Mouse (Mus musculus): ENCODE measurements around the gene Pde2a. TPM values are rescaled to one million over a fixed set of nuclear protein-coding genes. Genes with fewer than 3 reads are reported as not detected.

The Pde2a gene
- polyA plus RNA-seq, 1 experiment from 2014 or later = 4.0 TPM

DNA sequence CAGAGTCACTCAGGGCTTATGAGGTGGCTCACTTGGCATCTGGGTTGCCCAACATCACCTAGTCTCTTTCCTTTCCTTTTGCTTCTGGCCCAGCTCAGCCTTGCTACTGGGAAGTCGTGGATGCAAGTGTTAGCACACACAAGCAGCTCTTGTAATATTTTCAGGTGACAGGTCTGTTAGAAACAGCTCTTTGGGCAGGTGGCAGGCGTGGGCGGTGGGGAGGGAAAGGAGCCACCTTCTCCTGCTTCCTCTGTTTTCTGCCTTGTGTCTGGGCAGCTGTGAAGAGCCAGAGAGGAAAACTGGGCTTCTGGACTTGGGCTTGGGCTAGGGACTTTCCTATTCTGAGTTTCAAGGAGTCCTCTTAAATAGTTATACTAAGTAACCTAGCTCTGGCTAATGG is 54.5 kb downstream of the Pde2a start:
- no peak overlapping the region for H3K27ac ChIP-seq
- H3K9me3 ChIP-seq (replicated peaks) = no peaks in the 10 kb centered on the region
- no peak overlapping the region for H3K4me3 ChIP-seq (replicated peaks)
- H3K9ac ChIP-seq = no peak overlapping the region
- DNase-seq = no peak
- WGBS (ENCODE audit: insufficient replicate concordance) = 50% methylated on average over 3 of the region's 3 CpGs
- H3K4me1 ChIP-seq (replicated peaks) = no peaks in the 10 kb centered on the region
- no peaks in the 10 kb centered on the region for H3K27me3 ChIP-seq
- no peaks in the 10 kb centered on the region for H3K36me3 ChIP-seq
- no peak for ATAC-seq (ENCODE audit: low read depth)
- H3K4me2 ChIP-seq = no peak overlapping the region

DNA sequence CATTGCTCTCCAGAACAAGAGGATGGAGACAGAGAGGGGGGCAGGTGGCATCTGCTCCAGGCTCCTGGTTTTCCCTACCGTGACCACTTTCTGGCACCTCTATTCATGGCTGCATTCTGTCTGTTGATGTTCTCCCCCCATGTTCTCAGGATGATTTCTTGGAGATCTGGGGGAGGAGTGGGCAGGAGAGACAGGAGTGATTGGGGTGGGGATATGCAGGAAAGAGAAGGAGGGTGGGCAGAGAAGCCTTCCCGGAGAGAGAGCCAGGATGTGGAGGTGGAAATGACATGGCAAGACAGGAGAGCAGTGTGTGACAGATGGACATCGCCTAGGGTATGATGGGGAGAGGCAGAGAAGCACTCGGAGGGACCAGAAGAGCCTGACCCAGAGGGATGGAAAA is 55.0 kb downstream of the Pde2a start:
- H3K4me1 ChIP-seq (replicated peaks) = no peaks in the 10 kb centered on the region
- WGBS (ENCODE audit: insufficient replicate concordance) = 46% methylated on average over 4 of the region's 4 CpGs

GRCm38 (mm10) chr7:101477200-101477599 is 55.7 kb downstream of the Pde2a start:
- Histone ChIP-seq H3K4me2 (no peak overlapping the region), H3K9ac (no peak overlapping the region), H3K27me3 (no peaks in the 10 kb centered on the region), H3K36me3 (no peaks in the 10 kb centered on the region), H3K4me3 (replicated peaks) (no peak overlapping the region), H3K9me3 (replicated peaks) (no peaks in the 10 kb centered on the region), H3K27ac (no peak overlapping the region), H3K4me1 (replicated peaks) (no peaks in the 10 kb centered on the region)
- no peak for DNase-seq
- WGBS (ENCODE audit: insufficient replicate concordance) = 31% methylated on average over 5 of the region's 5 CpGs
- ATAC-seq (ENCODE audit: low read depth) = no peak

More for the DNA sequence above, 55.0 kb downstream of the Pde2a start:
- H3K9ac ChIP-seq = no peak overlapping the region
- ATAC-seq (ENCODE audit: low read depth) (no peak), DNase-seq (no peak)
- no peaks in the 10 kb centered on the region for H3K27me3 ChIP-seq
- no peak overlapping the region for H3K4me3 ChIP-seq (replicated peaks)
- no peaks in the 10 kb centered on the region for H3K36me3 ChIP-seq
- no peak overlapping the region for H3K27ac ChIP-seq
- no peaks in the 10 kb centered on the region for H3K9me3 ChIP-seq (replicated peaks)
- no peak overlapping the region for H3K4me2 ChIP-seq

DNA sequence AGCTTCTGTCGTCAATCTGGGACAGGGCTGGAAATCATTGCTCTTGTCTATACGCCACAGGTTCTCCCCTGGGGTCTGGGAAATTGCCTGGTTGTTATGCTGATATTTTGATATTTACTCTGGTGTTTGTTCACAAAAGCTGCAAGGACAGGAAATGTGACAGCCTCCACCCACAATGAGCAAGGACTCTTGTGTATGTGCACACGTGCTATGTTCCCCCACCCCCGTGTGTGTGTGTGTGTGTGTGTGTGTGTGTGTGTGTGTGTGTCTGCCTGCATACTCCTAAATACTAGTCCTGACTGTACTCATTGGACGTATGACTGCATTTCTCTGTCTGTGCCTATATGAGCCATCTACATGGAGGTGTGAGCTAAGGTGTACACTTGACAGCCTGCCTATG is 56.6 kb downstream of the Pde2a start:
- ATAC-seq (ENCODE audit: low read depth) (no peak), DNase-seq (no peak)
- Histone ChIP-seq H3K4me3 (replicated peaks) (no peak overlapping the region), H3K36me3 (no peaks in the 10 kb centered on the region), H3K9ac (no peak overlapping the region), H3K27ac (no peak overlapping the region), H3K27me3 (no peaks in the 10 kb centered on the region), H3K4me2 (no peak overlapping the region), H3K9me3 (replicated peaks) (no peaks in the 10 kb centered on the region), H3K4me1 (replicated peaks) (no peaks in the 10 kb centered on the region)
- 49% methylated on average over 5 of the region's 5 CpGs for WGBS (ENCODE audit: insufficient replicate concordance)

DNA sequence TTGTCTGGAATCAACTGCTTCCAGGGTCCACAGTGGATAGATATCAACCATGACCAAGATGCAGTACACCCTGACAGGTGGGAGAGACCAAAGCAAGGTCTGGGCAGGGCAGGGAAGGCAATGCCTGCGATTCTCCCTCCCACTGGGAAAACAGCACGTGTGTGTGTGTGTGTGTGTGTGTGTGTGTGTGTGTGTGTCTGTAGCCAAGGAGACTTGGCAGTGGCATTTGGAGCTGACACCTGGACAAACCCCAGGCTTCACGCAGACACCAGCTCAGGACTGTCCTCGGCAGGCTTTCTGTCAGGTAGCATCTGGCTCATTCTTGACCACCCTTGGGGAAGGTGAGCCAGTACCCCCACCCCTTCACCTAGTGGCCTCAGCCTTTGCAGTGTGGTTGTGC is 58.4 kb downstream of the Pde2a start:
- no peaks in the 10 kb centered on the region for H3K9me3 ChIP-seq (replicated peaks)
- H3K4me1 ChIP-seq (replicated peaks) = no peaks in the 10 kb centered on the region
- 77% methylated on average over 4 of the region's 4 CpGs for WGBS (ENCODE audit: insufficient replicate concordance)
- ATAC-seq (ENCODE audit: low read depth) (no peak), DNase-seq (no peak)
- no peak overlapping the region for H3K4me2 ChIP-seq
- no peak overlapping the region for H3K4me3 ChIP-seq (replicated peaks)
- no peak overlapping the region for H3K27ac ChIP-seq
- H3K27me3 ChIP-seq = no peaks in the 10 kb centered on the region
- no peak overlapping the region for H3K9ac ChIP-seq
- H3K36me3 ChIP-seq = no peaks in the 10 kb centered on the region

DNA sequence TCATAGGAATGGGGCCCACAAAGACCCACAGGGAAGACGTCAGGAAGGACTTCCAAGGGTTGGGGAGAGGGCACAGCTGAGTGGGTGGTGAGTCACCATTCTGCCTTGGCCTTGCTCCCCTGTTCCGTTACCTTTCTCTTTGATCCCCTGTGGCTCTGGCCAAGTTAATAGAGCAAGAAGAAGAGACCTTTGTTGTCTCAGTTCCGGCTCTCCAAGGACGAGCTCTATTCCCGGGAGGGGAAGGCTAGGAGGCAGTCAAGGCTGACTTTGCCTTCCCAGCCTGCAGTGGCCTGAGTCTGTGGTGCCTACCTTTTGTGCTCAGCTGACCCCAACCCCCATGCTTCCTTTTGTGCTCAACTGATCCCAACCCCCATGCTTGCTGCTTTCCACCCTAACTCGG is 59.2 kb downstream of the Pde2a start:
- Histone ChIP-seq H3K27ac (no peak overlapping the region), H3K4me2 (no peak overlapping the region), H3K36me3 (no peaks in the 10 kb centered on the region), H3K9ac (no peak overlapping the region), H3K4me1 (replicated peaks) (no peaks in the 10 kb centered on the region), H3K9me3 (replicated peaks) (no peaks in the 10 kb centered on the region), H3K4me3 (replicated peaks) (no peak overlapping the region), H3K27me3 (no peaks in the 10 kb centered on the region)
- ATAC-seq (ENCODE audit: low read depth) = no peak
- no peak for DNase-seq
- WGBS (ENCODE audit: insufficient replicate concordance) = 70% methylated on average over 6 of the region's 6 CpGs

GRCm38 (mm10) chr7:101481872-101482498 is 60.5 kb downstream of the Pde2a start:
- no peak for ATAC-seq (ENCODE audit: low read depth)
- WGBS (ENCODE audit: insufficient replicate concordance) = 53% methylated on average over 8 of the region's 8 CpGs

DNA sequence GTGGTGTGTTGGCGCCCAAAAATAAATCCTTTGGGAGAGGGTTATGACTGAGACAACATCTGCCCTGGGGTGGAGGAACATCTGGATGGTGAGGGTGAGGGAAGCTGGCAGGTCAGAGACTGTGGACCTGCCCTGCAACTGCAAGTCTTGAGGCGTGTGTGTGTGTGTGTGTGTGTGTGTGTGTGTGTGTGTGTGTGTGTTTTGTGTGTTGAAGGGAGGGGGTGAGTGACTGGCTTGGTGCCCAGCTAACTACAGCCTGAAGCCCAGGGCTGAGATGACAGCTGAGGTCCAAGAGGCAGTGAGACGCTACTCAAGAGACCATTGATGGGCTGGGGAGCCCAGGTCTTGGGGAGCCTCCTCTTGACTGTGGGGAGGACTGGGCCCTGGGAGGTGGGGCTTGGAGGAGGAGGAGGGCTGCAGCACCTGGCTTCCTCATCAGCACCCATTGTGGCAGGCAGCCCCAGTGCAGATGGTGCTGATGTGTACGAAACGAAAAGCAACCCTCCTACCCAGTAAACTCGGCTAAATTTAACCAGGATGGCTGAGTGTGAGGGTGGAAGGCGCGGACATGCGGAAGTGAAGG is 61.1 kb downstream of the Pde2a start:
- WGBS (ENCODE audit: insufficient replicate concordance) = 70% methylated on average over 9 of the region's 9 CpGs

More at GRCm38 (mm10) chr7:101481872-101482498, 60.5 kb downstream of the Pde2a start:
- Histone ChIP-seq H3K4me1 (replicated peaks) (no peaks in the 10 kb centered on the region), H3K9me3 (replicated peaks) (no peaks in the 10 kb centered on the region), H3K4me3 (replicated peaks) (no peak overlapping the region), H3K36me3 (no peaks in the 10 kb centered on the region), H3K27me3 (no peaks in the 10 kb centered on the region), H3K4me2 (no peak overlapping the region), H3K9ac (no peak overlapping the region), H3K27ac (no peak overlapping the region)
- DNase-seq = no peak

GRCm38 (mm10) chr7:101483498-101484115 is 62.1 kb downstream of the Pde2a start:
- H3K27ac ChIP-seq = no peak overlapping the region
- H3K4me3 ChIP-seq (replicated peaks) = no peak overlapping the region
- H3K9ac ChIP-seq = no peak overlapping the region
- no peaks in the 10 kb centered on the region for H3K4me1 ChIP-seq (replicated peaks)
- DNase-seq = no peak
- no peaks in the 10 kb centered on the region for H3K27me3 ChIP-seq
- no peaks in the 10 kb centered on the region for H3K9me3 ChIP-seq (replicated peaks)
- H3K4me2 ChIP-seq = no peak overlapping the region
- ATAC-seq (ENCODE audit: low read depth) = no peak
- no peaks in the 10 kb centered on the region for H3K36me3 ChIP-seq
- 53% methylated on average over 9 of the region's 9 CpGs for WGBS (ENCODE audit: insufficient replicate concordance)

More for the DNA sequence above, 61.1 kb downstream of the Pde2a start:
- Histone ChIP-seq H3K27me3 (no peaks in the 10 kb centered on the region), H3K9me3 (replicated peaks) (no peaks in the 10 kb centered on the region), H3K4me1 (replicated peaks) (no peaks in the 10 kb centered on the region), H3K4me3 (replicated peaks) (no peak overlapping the region), H3K27ac (no peak overlapping the region), H3K9ac (no peak overlapping the region), H3K36me3 (no peaks in the 10 kb centered on the region), H3K4me2 (no peak overlapping the region)
- ATAC-seq (ENCODE audit: low read depth) (no peak), DNase-seq (no peak)

- no peak overlapping the region for H3K4me3 ChIP-seq (replicated peaks)
- no peak overlapping the region for H3K4me2 ChIP-seq
- no peaks in the 10 kb centered on the region for H3K36me3 ChIP-seq
- no peak overlapping the region for H3K9ac ChIP-seq
- DNase-seq (no peak), ATAC-seq (ENCODE audit: low read depth) (no peak)
- no peak overlapping the region for H3K27ac ChIP-seq
- no peaks in the 10 kb centered on the region for H3K27me3 ChIP-seq
- 64% methylated on average over 5 of the region's 5 CpGs for WGBS (ENCODE audit: insufficient replicate concordance)
- no peaks in the 10 kb centered on the region for H3K9me3 ChIP-seq (replicated peaks)
- no peaks in the 10 kb centered on the region for H3K4me1 ChIP-seq (replicated peaks)
These were observed 65.6 kb downstream of the Pde2a start for GRCm38 (mm10) chr7:101487102-101487501.

GRCm38 (mm10) chr7:101490952-101491351 is 69.5 kb downstream of the Pde2a start:
- DNase-seq = no peak
- H3K4me1 ChIP-seq (replicated peaks) = no peaks in the 10 kb centered on the region
- H3K9ac ChIP-seq = no peak overlapping the region
- 46% methylated on average over 4 of the region's 4 CpGs for WGBS (ENCODE audit: insufficient replicate concordance)
- no peak for ATAC-seq (ENCODE audit: low read depth)
- H3K27me3 ChIP-seq = no peaks in the 10 kb centered on the region
- H3K36me3 ChIP-seq = no peaks in the 10 kb centered on the region
- H3K4me3 ChIP-seq (replicated peaks) = no peak overlapping the region
- H3K27ac ChIP-seq = no peak overlapping the region
- H3K4me2 ChIP-seq = no peak overlapping the region
- H3K9me3 ChIP-seq (replicated peaks) = no peaks in the 10 kb centered on the region

DNA sequence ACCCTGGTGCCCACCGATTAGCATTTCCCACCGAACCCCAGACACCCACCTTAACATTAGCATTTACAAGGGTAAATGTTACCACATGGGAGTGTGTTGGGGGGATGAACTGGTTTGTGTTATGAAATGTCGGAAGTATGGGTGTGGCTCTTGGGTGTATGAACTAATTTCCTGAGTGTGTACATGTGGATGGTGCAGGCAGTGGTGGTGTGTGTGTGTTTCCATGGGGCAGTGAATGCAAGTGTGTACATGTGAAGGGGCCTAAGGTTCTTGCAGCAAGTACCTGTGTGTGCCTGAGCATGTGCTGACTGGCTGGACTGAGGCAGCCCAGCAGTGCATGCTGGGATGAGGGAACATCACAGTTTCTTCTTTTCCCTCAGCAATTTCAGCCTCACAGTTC is 76.9 kb downstream of the Pde2a start:
- no peak for DNase-seq
- Histone ChIP-seq H3K27me3 (peaks cover 5% of the 10 kb centered on the region; the same call in 1 of the 2 replicates), H3K4me3 (replicated peaks) (no peak overlapping the region), H3K9ac (no peak overlapping the region), H3K27ac (no peak overlapping the region), H3K36me3 (no peaks in the 10 kb centered on the region), H3K4me2 (no peak overlapping the region), H3K4me1 (replicated peaks) (no peaks in the 10 kb centered on the region), H3K9me3 (replicated peaks) (no peaks in the 10 kb centered on the region)
- ATAC-seq (ENCODE audit: low read depth) = no peak
- 68% methylated on average over 3 of the region's 3 CpGs for WGBS (ENCODE audit: insufficient replicate concordance)
